Mouse (Mus musculus) heart, postnatal 0 days (tissue): ENCODE measurements around the gene Chchd2. TPM values are rescaled to one million over a fixed set of nuclear protein-coding genes. Genes with fewer than 3 reads are reported as not detected.

Experiments
- ATAC-seq: fragments of 200-750 bp; cut with Nextera tagmentation; 2 replicates; pipeline ENCODE4 v1.8.0; 2017; ENCODE audit warnings: low read depth, moderate number of reproducible peaks, moderate library complexity; ENCODE audit not compliant: insufficient read depth
- DNase-seq: peaks from one replicate; pipeline ENCODE4 v3.0.0-alpha.2; 2016; ENCODE audit warnings: low spot score
- H3K27ac ChIP-seq: fragments of 300-500 bp; sonication (generic); 2 replicates; pipeline ENCODE4 v1.5.1; 2014; ENCODE audit warnings: low read depth, mild to moderate bottlenecking
- H3K27me3 ChIP-seq: fragments of 300-500 bp; sonication (generic); 2 replicates; pipeline ENCODE4 v1.6.1; 2014; ENCODE audit warnings: low read length, mixed read lengths; ENCODE audit not compliant: control insufficient read depth, insufficient read depth
- H3K36me3 ChIP-seq: fragments of 300-500 bp; sonication (generic); replicated peaks from 2 replicates; pipeline ENCODE4 v1.6.1; 2014; ENCODE audit warnings: low read length, mixed read lengths; ENCODE audit not compliant: control insufficient read depth, insufficient read depth
- H3K4me1 ChIP-seq: fragments of 300-500 bp; sonication (generic); 2 replicates; pipeline ENCODE4 v1.6.1; 2014; ENCODE audit warnings: antibody characterized with exemption; ENCODE audit not compliant: control insufficient read depth, insufficient read depth
- H3K4me2 ChIP-seq: fragments of 300-500 bp; sonication (generic); 2 replicates; pipeline ENCODE4 v1.6.1; 2014; ENCODE audit warnings: low read depth, mild to moderate bottlenecking, low read length, moderate library complexity
- H3K4me3 ChIP-seq: fragments of 300-500 bp; sonication (generic); 2 replicates; pipeline ENCODE4 v1.5.1; 2014; ENCODE audit warnings: low read depth, low read length
- H3K9ac ChIP-seq: fragments of 300-500 bp; sonication (generic); replicated peaks from 2 replicates; pipeline ENCODE4 v1.6.1; 2014; ENCODE audit warnings: low read depth, low read length, mixed read lengths
- H3K9me3 ChIP-seq: fragments of 300-500 bp; sonication (generic); replicated peaks from 2 replicates; pipeline ENCODE4 v1.6.1; 2016; ENCODE audit warnings: low read length; ENCODE audit not compliant: control insufficient read depth
- CTCF ChIP-seq: IDR thresholded peaks from 2 replicates; pipeline ENCODE4 v1.5.1; 2016; ENCODE audit warnings: antibody characterized with exemption, control low read depth, low read depth
- EP300 ChIP-seq: IDR thresholded peaks from 2 replicates; pipeline ENCODE4 v1.6.1; 2016; ENCODE audit warnings: antibody characterized with exemption, low read depth
- WGBS: fragments of 180-500 bp; shearing (Covaris S2); extraction: QIAGEN DNeasy Blood & Tissue Kit; methylation state at CpG from one replicate; pipeline ENCODE4 v1.1.7; 2014; 5-methylcytosine and 5-hydroxymethylcytosine counted together
- polyA plus RNA-seq: library from polyadenylated mRNA; unstranded; fragments of >200 nt; fragmentation: Nextera tagmentation; extraction: Ambion mirVana; gene quantifications from 2 replicates; pipeline ENCODE4 v1.2.1, GENCODE M21; 2015
- total RNA-seq: library from RNA; depleted of rRNA; stranded (reverse); fragments of >200 nt; gene quantifications from 2 replicates; pipeline ENCODE4 v1.2.3, GENCODE M21; 2014; ENCODE audit warnings: low replicate concordance; rRNA removed

Gene Chchd2
- total and polyA plus RNA-seq, 2 experiments from 2014 or later, result 1,505 to 2,937 TPM

GRCm38 (mm10) chr5:129846752-129847557 is 40.3 kb downstream of the Chchd2 start, which contains the start of gene Sumf2:
Gene Sumf2 (plus strand): TSS chr5:129846986.
- peak; percentile 99 for ATAC-seq
- TF ChIP-seq EP300 (no peak), CTCF (no peak)
- 6% methylated on average over 22 of the region's 22 CpGs for WGBS

GRCm38 (mm10) chr5:129844848-129845247 is 42.4 kb downstream of the Chchd2 start:
- no peaks in the 10 kb centered on the region for H3K27me3 ChIP-seq
- H3K27ac ChIP-seq, result no peak overlapping the region
- ATAC-seq (no peak), DNase-seq (no peak)
- no peaks in the 10 kb centered on the region for H3K4me1 ChIP-seq
- H3K9me3 ChIP-seq, result no peaks in the 10 kb centered on the region
- TF ChIP-seq EP300, result no peak
- no peak for TF ChIP-seq CTCF
- peaks cover 18% of the 10 kb centered on the region for H3K36me3 ChIP-seq
- H3K4me2 ChIP-seq, result no peak overlapping the region
- no peak overlapping the region for H3K4me3 ChIP-seq
- H3K9ac ChIP-seq, result no peak overlapping the region
- 95% methylated on average over 5 of the region's 5 CpGs for WGBS

More at GRCm38 (mm10) chr5:129846752-129847557, 40.3 kb downstream of the Chchd2 start, which contains the start of gene Sumf2:
- Histone ChIP-seq H3K27me3 (no peaks in the 10 kb centered on the region), H3K27ac (peak within 1 kb of the TSS; percentile 22; the same call in 1 of the 2 replicates), H3K4me2 (peak within 1 kb of the TSS; percentile 74), H3K36me3 (peaks cover 18% of the 10 kb centered on the region), H3K9ac (peak within 1 kb of the TSS; percentile 69), H3K9me3 (no peaks in the 10 kb centered on the region), H3K4me1 (no peaks in the 10 kb centered on the region), H3K4me3 (peak within 1 kb of the TSS; percentile 71)
- DNase-seq, result peak; percentile 96

Other genes with a start within 250 kb of the Chchd2 start
- gene Zfp11, start 217.4 kb downstream of the Chchd2 start, total RNA-seq, result 0.95 and 1.2 TPM in 2 replicates
- 2.3 and 3.0 TPM in 2 replicates for gene Zfp11, start 217.4 kb downstream of the Chchd2 start, polyA plus RNA-seq
- not detected in 2 replicates for gene Sept14, start 179.0 kb downstream of the Chchd2 start, total RNA-seq
- gene Sept14, start 179.0 kb downstream of the Chchd2 start, polyA plus RNA-seq, result not detected in 2 replicates
- gene Mrps17, start 172.0 kb downstream of the Chchd2 start, total RNA-seq, result 141 and 196 TPM in 2 replicates
- gene Mrps17, start 172.0 kb downstream of the Chchd2 start, polyA plus RNA-seq, result 173 and 181 TPM in 2 replicates
- 563 and 624 TPM in 2 replicates for gene Nipsnap2, start 162.4 kb downstream of the Chchd2 start, total RNA-seq
- 720 and 738 TPM in 2 replicates for gene Nipsnap2, start 162.4 kb downstream of the Chchd2 start, polyA plus RNA-seq
- gene Psph, start 100.0 kb downstream of the Chchd2 start, total RNA-seq, result 21.9 and 30.1 TPM in 2 replicates
- 26.2 and 26.5 TPM in 2 replicates for gene Psph, start 100.0 kb downstream of the Chchd2 start, polyA plus RNA-seq
- gene Sumf2, start 40.5 kb downstream of the Chchd2 start, total RNA-seq, result 14.9 and 26.2 TPM in 2 replicates
- 12.8 and 14.5 TPM in 2 replicates for gene Sumf2, start 40.5 kb downstream of the Chchd2 start, polyA plus RNA-seq
- 0.27 and 1.4 TPM in 2 replicates for gene Zbed5, start 8.3 kb upstream of the Chchd2 start, total RNA-seq
- 1.4 and 1.5 TPM in 2 replicates for gene Zbed5, start 8.3 kb upstream of the Chchd2 start, polyA plus RNA-seq
- 3.1 and 9.6 TPM in 2 replicates for gene Phkg1, start 11.1 kb upstream of the Chchd2 start, total RNA-seq
- 2.5 and 3.4 TPM in 2 replicates for gene Phkg1, start 11.1 kb upstream of the Chchd2 start, polyA plus RNA-seq
- 0.08 and 0.38 TPM in 2 replicates for gene Nupr1l, start 21.1 kb upstream of the Chchd2 start, total RNA-seq
- gene Nupr1l, start 21.1 kb upstream of the Chchd2 start, polyA plus RNA-seq, result 2.7 and 3.5 TPM in 2 replicates
- gene Vkorc1l1, start 54.5 kb upstream of the Chchd2 start, total RNA-seq, result 17.4 and 30.8 TPM in 2 replicates
- 7.3 and 8.4 TPM in 2 replicates for gene Vkorc1l1, start 54.5 kb upstream of the Chchd2 start, polyA plus RNA-seq
- gene Gusb, start 115.6 kb upstream of the Chchd2 start, total RNA-seq, result 24.6 and 27.8 TPM in 2 replicates
- 30.2 and 31.4 TPM in 2 replicates for gene Gusb, start 115.6 kb upstream of the Chchd2 start, polyA plus RNA-seq
- gene Asl, start 141.8 kb upstream of the Chchd2 start, total RNA-seq, result 9.7 and 21.1 TPM in 2 replicates
- gene Asl, start 141.8 kb upstream of the Chchd2 start, polyA plus RNA-seq, result 15.9 and 16.6 TPM in 2 replicates
- 2.6 and 9.7 TPM in 2 replicates for gene Crcp, start 141.8 kb upstream of the Chchd2 start, total RNA-seq
- 20.8 and 23.1 TPM in 2 replicates for gene Crcp, start 141.8 kb upstream of the Chchd2 start, polyA plus RNA-seq
- gene Tpst1, start 185.9 kb upstream of the Chchd2 start, total RNA-seq, result 12.2 and 20.7 TPM in 2 replicates
- 23.7 and 27.9 TPM in 2 replicates for gene Tpst1, start 185.9 kb upstream of the Chchd2 start, polyA plus RNA-seq